In the genomic region with DNA sequence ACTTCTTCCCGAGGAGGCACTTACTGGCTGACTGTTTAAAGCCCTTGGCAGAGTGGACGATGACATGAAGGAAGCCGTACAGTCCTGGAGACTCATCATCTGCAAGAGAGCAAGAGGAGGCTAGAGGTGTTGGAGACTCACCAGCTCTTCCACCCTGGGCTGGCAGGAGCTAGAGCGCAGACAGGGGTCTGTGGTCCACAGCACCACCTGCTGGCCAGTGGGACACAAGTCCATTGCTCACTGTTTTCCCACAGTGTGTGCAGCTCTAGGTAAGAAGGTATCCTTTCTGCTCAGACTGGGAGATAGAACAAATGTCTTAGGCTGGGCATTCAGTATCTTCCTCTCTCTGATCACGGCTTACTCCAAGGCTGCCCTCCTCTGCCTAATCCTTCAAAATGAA, we compare ENCODE assay signal across 8 mouse cellular contexts. TPM values are rescaled to one million over a fixed set of nuclear protein-coding genes. Genes with fewer than 3 reads are reported as not detected.
DNase-seq lines count a peak whose midpoint lies in the region; ATAC-seq and TF ChIP-seq lines count a peak whose summit lies in the region.

No protein-coding gene starts in this region.

- no peaks in the 10 kb centered on the region for H3K79me3 ChIP-seq in C2C12 (ENCODE audit: low read depth)

- H3K36me3 ChIP-seq in C2C12 (ENCODE audit: control insufficient read depth, insufficient read depth) = peaks cover 88% of the 10 kb centered on the region
- peaks cover 56% of the 10 kb centered on the region for H3K36me3 ChIP-seq in kidney, embryonic 14.5 days (ENCODE audit: control insufficient read depth, insufficient read depth, low read length)

- peak; percentile 91 for DNase-seq in NIH3T3 (ENCODE audit: low read depth)
- peak; percentile 84 to 87 for DNase-seq in cerebellum, postnatal 14 days
- peak; percentile 58 to 62 for DNase-seq in gastrocnemius, postnatal 36 days
- peak; percentile 69 for DNase-seq in lung, adult 2 months
- peak; percentile 72 for DNase-seq in retina, postnatal 7 days (ENCODE audit: low read depth, low spot score)
- peak; percentile 49 to 60 for DNase-seq in urinary bladder, postnatal 36 days (ENCODE audit: low spot score in 2 of 2)

- no peak for TF ChIP-seq POLR2A in lung, adult 2 months (IDR thresholded peaks at IDR 0.05; ENCODE audit: borderline replicate concordance, extremely low read depth, low read depth, low read length)

- H3K4me2 ChIP-seq in kidney, embryonic 14.5 days (replicated peaks; ENCODE audit: low read depth, low read length) = no peak overlapping the region

- H3K27me3 ChIP-seq in C2C12 (ENCODE audit: control insufficient read depth, insufficient read depth, insufficient read length) = no peaks in the 10 kb centered on the region
- H3K27me3 ChIP-seq in kidney, embryonic 14.5 days (ENCODE audit: control insufficient read depth, insufficient read depth, low read length) = no peaks in the 10 kb centered on the region

- peak; percentile 82 for TF ChIP-seq CTCF in C2C12 (IDR thresholded peaks at IDR 0.05; ENCODE audit: control insufficient read depth, insufficient read depth, insufficient read length)
- TF ChIP-seq CTCF in lung, adult 2 months (IDR thresholded peaks at IDR 0.05; ENCODE audit: insufficient read depth, low read length) = peak; percentile 98

- H3K79me2 ChIP-seq in C2C12 (ENCODE audit: control insufficient read depth, insufficient read depth) = no peaks in the 10 kb centered on the region

- H3K9ac ChIP-seq in kidney, embryonic 14.5 days (ENCODE audit: low read depth, low read length) = no peak overlapping the region

- no peak overlapping the region for H3K4me3 ChIP-seq in C2C12 (ENCODE audit: insufficient read depth, poor library complexity, severe bottlenecking)
- H3K4me3 ChIP-seq in kidney, embryonic 14.5 days (ENCODE audit: low read length) = no peak overlapping the region
- H3K4me3 ChIP-seq in lung, adult 2 months (replicated peaks; ENCODE audit: extremely low read depth, low read depth, low read length) = no peak overlapping the region

- H3K9me3 ChIP-seq in kidney, embryonic 14.5 days (ENCODE audit: control insufficient read depth, low read length) = no peaks in the 10 kb centered on the region

- no peak overlapping the region for H3ac ChIP-seq in C2C12 (ENCODE audit: control insufficient read depth, insufficient read length, low read depth)

- H3K27ac ChIP-seq in kidney, embryonic 14.5 days (ENCODE audit: low read depth, low read length) = no peak overlapping the region

- peak; percentile 61 for ATAC-seq in kidney, embryonic 14.5 days (ENCODE audit: low FRiP score, low TSS enrichment)

- whole genome bisulfite sequencing in kidney, embryonic 14.5 days = 64% methylated on average over 5 of the region's 5 CpGs
- 56% methylated on average over 5 of the region's 5 CpGs for WGBS in lung, adult 2 months

- intact Hi-C loops in gastrocnemius, postnatal 36 days (cut with DNase I) = loop anchor here (2.0 to 10.0 kb wide), 2 partner anchors 36 to 120 kb away; no protein-coding TSS in a partner anchor

- peaks cover 7% of the 10 kb centered on the region; the same call in 1 of the 2 replicates for H3K4me1 ChIP-seq in kidney, embryonic 14.5 days (ENCODE audit: control insufficient read depth, insufficient read depth, low read length)
- no peaks in the 10 kb centered on the region for H3K4me1 ChIP-seq in lung, adult 2 months (ENCODE audit: control insufficient read depth, insufficient read depth, low read length)

TF ChIP-seq in C2C12, 6 proteins besides CTCF, POLR2A, EP300 and RAD21:
- TF ChIP-seq CEBPB (IDR thresholded peaks at IDR 0.05; ENCODE audit: low read depth) (no peak), FOSL1 (IDR thresholded peaks at IDR 0.05; ENCODE audit: insufficient read depth, low read length, poor library complexity, severe bottlenecking) (no peak), USF1 (IDR thresholded peaks at IDR 0.05; ENCODE audit: low read depth) (no peak), MAX (IDR thresholded peaks at IDR 0.05) (no peak), MYOD1 (IDR thresholded peaks at IDR 0.05; ENCODE audit: control insufficient read depth, insufficient read length, low read depth) (no peak), MYOG (IDR thresholded peaks at IDR 0.05; ENCODE audit: control insufficient read depth, extremely low read depth, insufficient read length) (no peak)

RNA-seq across cellular contexts. Expression of a gene that starts 47.7 kb away (rescaled TPM):
- 105 TPM for polyA plus RNA-seq in C2C12 (2012; fragmentation: generic; extraction: Trizol)
- total RNA-seq in gastrocnemius, postnatal 36 days (2021) = 10 to 100 TPM; 34.3 to 36.2 TPM
- polyA plus RNA-seq in kidney, embryonic 14.5 days (2014; fragmentation: Nextera tagmentation; extraction: Ambion mirVana) = 113 and 139 TPM in 2 replicates
- 9.8 and 10.5 TPM in 2 replicates for polyA plus RNA-seq in lung, adult 2 months (2012; rRNA removed)

RNA-seq across cellular contexts. Expression of a gene that starts 55.6 kb away (rescaled TPM):
- polyA plus RNA-seq in C2C12 (2012; fragmentation: generic; extraction: Trizol) = 85.5 TPM
- 10 to 100 TPM; 26.3 to 37.3 TPM for total RNA-seq in gastrocnemius, postnatal 36 days (2021)
- 29.3 and 38.0 TPM in 2 replicates for polyA plus RNA-seq in kidney, embryonic 14.5 days (2014; fragmentation: Nextera tagmentation; extraction: Ambion mirVana)
- polyA plus RNA-seq in lung, adult 2 months (2012; rRNA removed) = 16.0 and 19.1 TPM in 2 replicates
